Mouse (Mus musculus) MEL (cell line): ENCODE data around the gene Zbtb20. TPM values are rescaled to one million over a fixed set of nuclear protein-coding genes. Genes with fewer than 3 reads are reported as not detected.

Source experiments
- DNase-seq: peaks from one replicate; pipeline ENCODE4 v3.0.0; 2011; ENCODE audit warnings: low read depth, low spot score
- H3K27ac ChIP-seq: 2 replicates; pipeline ENCODE4 v1.5.1; 2012; ENCODE audit warnings: low read depth, mild to moderate bottlenecking, control low read depth, low read length, moderate library complexity; ENCODE audit not compliant: control insufficient read depth
- H3K27me3 ChIP-seq, 2 experiments: fragments of 150-350 bp in 1 of 2; sonication (generic) in 1 of 2; 2 replicates each; pipeline ENCODE4 v1.6.1; 2012; ENCODE audit warnings: low read length in 2 of 2, mild to moderate bottlenecking in 2 of 2, improper control_type of control experiment in 1 of 2, moderate library complexity in 1 of 2; ENCODE audit not compliant: insufficient read depth in 2 of 2, control insufficient read depth in 1 of 2
- H3K36me3 ChIP-seq, 2 experiments: 2 replicates each; pipeline ENCODE4 v1.6.1; 2012 to 2014; ENCODE audit warnings: low read length in 2 of 2, improper control_type of control experiment in 1 of 2, inconsistent platforms in 1 of 2, mild to moderate bottlenecking in 1 of 2; ENCODE audit not compliant: insufficient read depth in 2 of 2, control insufficient read depth in 1 of 2
- H3K4me1 ChIP-seq, 2 experiments: fragments of 150-350 bp in 1 of 2; sonication (generic) in 1 of 2; 2 replicates each; pipeline ENCODE4 v1.6.1; 2012; ENCODE audit warnings: low read length in 2 of 2, improper control_type of control experiment in 1 of 2, mild to moderate bottlenecking in 1 of 2; ENCODE audit not compliant: insufficient read depth in 2 of 2, control insufficient read depth in 1 of 2
- H3K4me3 ChIP-seq, 2 experiments: fragments of 150-350 bp in 1 of 2; sonication (generic) in 1 of 2; 2 replicates each; pipeline ENCODE4 v1.5.1; 2012; ENCODE audit warnings: low read depth in 2 of 2, low read length in 2 of 2, mild to moderate bottlenecking in 2 of 2, moderate library complexity in 2 of 2, control low read depth in 1 of 2, improper control_type of control experiment in 1 of 2; ENCODE audit not compliant: control insufficient read depth in 1 of 2, insufficient read depth in 1 of 2
- H3K79me2 ChIP-seq: 2 replicates; pipeline ENCODE4 v1.6.1; 2012; ENCODE audit warnings: mild to moderate bottlenecking, low read length, moderate library complexity; ENCODE audit not compliant: control insufficient read depth, poor library complexity, insufficient read depth
- H3K9ac ChIP-seq: 2 replicates; pipeline ENCODE4 v1.6.1; 2012; ENCODE audit warnings: low read depth, mild to moderate bottlenecking, control low read depth, low read length, moderate library complexity; ENCODE audit not compliant: control insufficient read depth, poor library complexity, severe bottlenecking
- H3K9me3 ChIP-seq: fragments of 150-350 bp; sonication (generic); replicated peaks from 2 replicates; pipeline ENCODE4 v1.6.1; 2012; ENCODE audit warnings: mild to moderate bottlenecking, low read length, improper control_type of control experiment, moderate library complexity; ENCODE audit not compliant: insufficient read depth
- BHLHE40 ChIP-seq: IDR thresholded peaks from 2 replicates; pipeline ENCODE4 v1.6.1; 2012; ENCODE audit warnings: low read depth, mild to moderate bottlenecking, inconsistent platforms, low read length, improper control_type of control experiment, borderline replicate concordance
- CHD2 ChIP-seq: IDR thresholded peaks from 2 replicates; pipeline ENCODE4 v1.6.1; 2011; ENCODE audit warnings: low read length, improper control_type of control experiment
- E2F4 ChIP-seq: IDR thresholded peaks from 2 replicates; pipeline ENCODE4 v1.6.1; 2011; ENCODE audit warnings: low read depth, low read length, improper control_type of control experiment, borderline replicate concordance
- ELF1 ChIP-seq: IDR thresholded peaks from 2 replicates; pipeline ENCODE4 v1.6.1; 2014; ENCODE audit warnings: low read depth, mild to moderate bottlenecking, inconsistent platforms, low read length, improper control_type of control experiment, moderate library complexity
- EP300 ChIP-seq, 2 experiments: IDR thresholded peaks; 2 replicates each; pipeline ENCODE4 v1.6.1; 2011; ENCODE audit warnings: improper control_type of control experiment in 2 of 2, low read length in 2 of 2, low read depth in 1 of 2, mild to moderate bottlenecking in 1 of 2
- GABPA ChIP-seq: IDR thresholded peaks from 2 replicates; pipeline ENCODE4 v1.6.1; 2012; ENCODE audit warnings: low read depth, mild to moderate bottlenecking, inconsistent platforms, low read length, improper control_type of control experiment, moderate library complexity
- KAT2A ChIP-seq: conservative IDR thresholded peaks from 2 replicates; pipeline ENCODE4 v1.6.1; 2012; ENCODE audit warnings: low read depth, low read length, improper control_type of control experiment, inconsistent platforms
- MAZ ChIP-seq: IDR thresholded peaks from 2 replicates; pipeline ENCODE4 v1.6.1; 2012; ENCODE audit warnings: low read depth, mild to moderate bottlenecking, inconsistent platforms, low read length, improper control_type of control experiment
- MEF2A ChIP-seq: IDR thresholded peaks from 2 replicates; pipeline ENCODE4 v1.6.1; 2014; ENCODE audit warnings: low read depth, mild to moderate bottlenecking, inconsistent platforms, low read length, improper control_type of control experiment; ENCODE audit not compliant: poor library complexity, insufficient replicate concordance, severe bottlenecking; ENCODE audit errors: extremely low read depth
- POLR2AphosphoS2 ChIP-seq: IDR thresholded peaks from 2 replicates; pipeline ENCODE4 v1.6.1; 2011; ENCODE audit warnings: low read length, improper control_type of control experiment
- RCOR1 ChIP-seq: IDR thresholded peaks from 2 replicates; pipeline ENCODE4 v1.6.1; 2012; ENCODE audit warnings: low read depth, mild to moderate bottlenecking, inconsistent platforms, low read length, improper control_type of control experiment
- SIN3A ChIP-seq: IDR thresholded peaks from 2 replicates; pipeline ENCODE4 v1.6.1; 2012; ENCODE audit warnings: low read length, improper control_type of control experiment, inconsistent platforms
- TAL1 ChIP-seq: IDR thresholded peaks from 2 replicates; pipeline ENCODE4 v1.6.1; 2012; ENCODE audit warnings: mild to moderate bottlenecking, inconsistent platforms, low read length, moderate library complexity, mixed read lengths
- TBP ChIP-seq: IDR thresholded peaks from 2 replicates; pipeline ENCODE4 v1.8.0; 2011; ENCODE audit warnings: low read depth, low read length, improper control_type of control experiment
- TCF12 ChIP-seq: IDR thresholded peaks from 2 replicates; pipeline ENCODE4 v1.6.1; 2014; ENCODE audit warnings: low read depth, mild to moderate bottlenecking, inconsistent platforms, low read length, improper control_type of control experiment, moderate library complexity
- USF1 ChIP-seq: IDR thresholded peaks from 2 replicates; pipeline ENCODE4 v1.6.1; 2014; ENCODE audit warnings: low read depth, mild to moderate bottlenecking, inconsistent platforms, low read length, improper control_type of control experiment, moderate library complexity
- USF2 ChIP-seq, 2 experiments: IDR thresholded peaks; 2 replicates each; pipeline ENCODE4 v1.6.1; 2011 to 2012; ENCODE audit warnings: improper control_type of control experiment in 2 of 2, low read length in 2 of 2, borderline replicate concordance in 1 of 2, inconsistent platforms in 1 of 2, low read depth in 1 of 2, mild to moderate bottlenecking in 1 of 2; ENCODE audit not compliant: insufficient read depth in 1 of 2
- ZMIZ1 ChIP-seq: IDR thresholded peaks from 2 replicates; pipeline ENCODE4 v1.6.1; 2012; ENCODE audit warnings: low read depth, mild to moderate bottlenecking, inconsistent platforms, low read length, improper control_type of control experiment, moderate library complexity
- ZNF384 ChIP-seq: IDR thresholded peaks from 2 replicates; pipeline ENCODE4 v1.6.1; 2012; ENCODE audit warnings: low read depth, mild to moderate bottlenecking, inconsistent platforms, low read length, improper control_type of control experiment
- polyA plus RNA-seq, 2 experiments: library from polyadenylated mRNA; stranded (reverse) in 1 of 2; unstranded in 1 of 2; fragments of >175 nt in 1 of 2; fragments of >200 nt in 1 of 2; gene quantifications; 2 replicates each; pipeline versions ENCODE4 v1.2.1 to v1.2.4; 2012; ENCODE audit warnings: low replicate concordance in 2 of 2, low read depth in 1 of 2; ENCODE audit not compliant: insufficient read length in 2 of 2, insufficient read depth in 1 of 2, missing spikeins in 1 of 2
- total RNA-seq: library from RNA; depleted of rRNA; stranded (reverse); fragments of 300-350 nt; gene quantifications from 2 replicates; pipeline ENCODE4 v1.2.3, GENCODE M21; 2012

The Zbtb20 gene
- total and polyA plus RNA-seq, 3 experiments, result 0.17 to 0.27 TPM; not detected in 1

DNA sequence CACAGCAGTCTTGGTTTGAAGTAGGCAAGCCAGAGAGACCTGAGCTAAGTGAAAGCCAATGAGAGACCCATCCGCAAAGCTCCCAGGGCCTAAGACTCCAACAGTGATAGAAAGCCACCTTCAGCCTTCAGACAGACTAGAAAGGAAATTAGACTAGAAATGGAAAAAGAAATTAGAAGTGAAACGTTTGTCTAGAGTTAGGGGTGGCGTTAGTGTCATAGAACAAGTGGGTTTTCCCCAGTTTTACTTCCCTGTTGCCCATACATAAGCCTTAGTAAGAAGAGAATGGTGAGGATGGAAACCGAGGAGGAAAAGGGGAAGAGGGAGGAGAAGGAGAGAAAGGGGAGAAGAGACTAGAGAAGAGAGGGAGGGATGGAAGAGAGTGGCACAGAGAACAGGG lies 726.9 kb downstream of the Zbtb20 start:
- Histone ChIP-seq H3K27ac (no peak overlapping the region), H3K9ac (no peak overlapping the region), H3K9me3 (no peaks in the 10 kb centered on the region), H3K79me2 (no peaks in the 10 kb centered on the region), H3K27me3 (peaks cover 0 to 3% of the 10 kb centered on the region in 2 experiments), H3K4me1 (no peaks in the 10 kb centered on the region), H3K36me3 (no peaks in the 10 kb centered on the region), H3K4me3 (no peak overlapping the region)
- DNase-seq, result no peak
- no peak for TF ChIP-seq USF1
- no peak for TF ChIP-seq TBP
- no peak for TF ChIP-seq MEF2A
- TF ChIP-seq USF2 (IDR thresholded peaks at IDR 0.05; ENCODE audit: borderline replicate concordance in 1 of 2, insufficient read depth in 1 of 2, low read depth in 1 of 2, low read length in 2 of 2), result no peak
- TF ChIP-seq SIN3A, result no peak
- TF ChIP-seq EP300 (IDR thresholded peaks at IDR 0.05; ENCODE audit: low read depth in 1 of 2, low read length in 2 of 2), result no peak
- no peak for TF ChIP-seq ZNF384
- TF ChIP-seq E2F4, result no peak
- no peak for TF ChIP-seq TAL1
- no peak for TF ChIP-seq TCF12
- TF ChIP-seq GABPA, result no peak
- TF ChIP-seq RCOR1, result no peak
- no peak for TF ChIP-seq KAT2A
- no peak for TF ChIP-seq POLR2AphosphoS2
- no peak for TF ChIP-seq CHD2

DNA sequence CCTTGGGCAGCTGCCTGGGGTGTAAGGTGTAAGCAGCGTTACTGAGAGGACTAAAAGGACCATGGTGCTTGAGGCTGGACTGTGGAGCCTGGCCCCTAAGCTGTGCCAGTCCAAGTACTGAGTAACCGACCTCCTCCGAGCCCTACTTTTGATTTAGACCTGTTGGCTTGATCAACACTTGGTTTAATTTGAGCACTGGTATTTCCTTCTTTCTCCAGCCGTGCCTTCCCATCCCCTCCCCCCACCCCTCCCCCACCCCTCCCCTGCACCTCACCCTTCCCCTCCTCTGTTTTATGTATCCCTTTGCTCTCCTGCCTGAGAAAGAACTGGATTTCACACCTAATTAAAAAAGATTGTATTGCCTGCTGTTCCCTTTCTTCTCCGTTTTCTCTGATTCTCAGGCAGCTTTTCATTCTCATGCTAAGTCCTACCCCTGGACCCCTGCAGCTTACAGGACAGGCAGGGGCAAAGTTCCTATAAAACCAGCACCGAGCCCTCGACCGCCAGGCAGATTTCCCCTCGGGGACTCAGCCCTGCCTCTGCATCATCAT lies 728.0 kb downstream of the Zbtb20 start:
- Histone ChIP-seq H3K4me1 (no peaks in the 10 kb centered on the region), H3K27me3 (peaks cover 0 to 1% of the 10 kb centered on the region in 2 experiments; a peak in 3 of 4 replicates), H3K9me3 (no peaks in the 10 kb centered on the region), H3K27ac (no peak overlapping the region), H3K79me2 (no peaks in the 10 kb centered on the region), H3K4me3 (no peak overlapping the region), H3K9ac (no peak overlapping the region), H3K36me3 (no peaks in the 10 kb centered on the region)
- DNase-seq, result no peak
- TF ChIP-seq BHLHE40, result no peak
- no peak for TF ChIP-seq TCF12
- TF ChIP-seq MAZ, result no peak
- no peak for TF ChIP-seq RCOR1
- no peak for TF ChIP-seq ELF1
- TF ChIP-seq ZMIZ1, result no peak
